Mouse (Mus musculus): ENCODE results near the gene Rps29. TPM values are rescaled to one million over a fixed set of nuclear protein-coding genes. Genes with fewer than 3 reads are reported as not detected.

The Rps29 gene
- polyA plus RNA-seq (2012; rRNA removed): 1,786 and 3,467 TPM in 2 replicates

GRCm38 (mm10) chr12:69158765-69159577, at the start of gene Rps29:
Rps29 (minus strand) TSS chr12:69159186.

GRCm38 (mm10) chr12:69204052-69204833, 45.3 kb upstream of the Rps29 start, which contains the start of gene Gm49384:
Gm49384 (minus strand) TSS chr12:69204267.

GRCm38 (mm10) chr12:69198164-69198535, 39.2 kb upstream of the Rps29 start, which contains the start of gene Dnaaf2:
Dnaaf2 (minus strand) TSS chr12:69198429.

GRCm38 (mm10) chr12:69196444-69197377, 37.7 kb upstream of the Rps29 start, which contains the start of gene Gm49383:
Gm49383 (minus strand) TSS chr12:69197104.

GRCm38 (mm10) chr12:69183583-69184308, 24.8 kb upstream of the Rps29 start, which contains the start of the genes Rpl36al and Mgat2:
Rpl36al (minus strand) TSS chr12:69184083.
Mgat2 (plus strand) TSS chr12:69184157.

GRCm38 (mm10) chr12:69168461-69169106, 9.6 kb upstream of the Rps29 start, which contains the start of gene Lrr1:
Lrr1 (plus strand) TSS chr12:69168814.

Other genes starting within 250 kb of the Rps29 start
- gene Lrr1, start 9.6 kb upstream of the Rps29 start, polyA plus RNA-seq (2012; rRNA removed): 3.9 and 6.5 TPM in 2 replicates
- gene Rpl36al, start 24.9 kb upstream of the Rps29 start, polyA plus RNA-seq (2012; rRNA removed): 74.7 and 111 TPM in 2 replicates
- gene Mgat2, start 25.0 kb upstream of the Rps29 start, polyA plus RNA-seq (2012; rRNA removed): 33.5 and 40.1 TPM in 2 replicates
- gene Gm49383, start 37.9 kb upstream of the Rps29 start, polyA plus RNA-seq (2012; rRNA removed): 2.6 TPM in 1 of 2 replicates, not detected in the other
- gene Dnaaf2, start 39.2 kb upstream of the Rps29 start, polyA plus RNA-seq (2012; rRNA removed): 6.2 and 7.5 TPM in 2 replicates
- not detected in 2 replicates for gene Gm49384, start 45.1 kb upstream of the Rps29 start, polyA plus RNA-seq (2012; rRNA removed)
- 3.9 and 4.6 TPM in 2 replicates for gene Pole2, start 69.0 kb upstream of the Rps29 start, polyA plus RNA-seq (2012; rRNA removed)
- gene Klhdc1, start 82.0 kb upstream of the Rps29 start, polyA plus RNA-seq (2012; rRNA removed): 0.52 and 0.53 TPM in 2 replicates
- gene Klhdc2, start 137.5 kb upstream of the Rps29 start, polyA plus RNA-seq (2012; rRNA removed): 105 and 161 TPM in 2 replicates
- gene Nemf, start 198.0 kb upstream of the Rps29 start, polyA plus RNA-seq (2012; rRNA removed): 1.5 TPM in 2 replicates
- 218 and 291 TPM in 2 replicates for gene Arf6, start 213.0 kb upstream of the Rps29 start, polyA plus RNA-seq (2012; rRNA removed)
- gene Gm9887, start 213.3 kb upstream of the Rps29 start, polyA plus RNA-seq (2012; rRNA removed): 1.7 and 1.9 TPM in 2 replicates

Measured in ovary, adult 2 months (tissue).